Mouse (Mus musculus) left cerebral cortex, postnatal 4 days (tissue): ENCODE data around the gene Fam53b. TPM values are rescaled to one million over a fixed set of nuclear protein-coding genes. Genes with fewer than 3 reads are reported as not detected.

Experiments used
- DNase-seq: peaks from one replicate; pipeline ENCODE4 v3.0.0-alpha.2; 2022
- intact Hi-C: fragments of 180-260 bp; cut with DNase I; formaldehyde crosslinking; loops from one replicate; pipeline ENCODE4 v1.15.1; 2025
- total RNA-seq, 2 experiments: library from RNA; stranded (reverse); gene quantifications; 2 replicates each; pipeline ENCODE4 v1.2.3; 2021

Fam53b gene
- 10 to 100 TPM; 13.4 to 13.8 TPM for total RNA-seq

- intact Hi-C loops = no loop called here
- peak; percentile 81 for DNase-seq
Observed at GRCm38 (mm10) chr7:132813416-132814088, at the start of gene Fam53b. Gene Fam53b (minus strand): TSS chr7:132813886.

DNA sequence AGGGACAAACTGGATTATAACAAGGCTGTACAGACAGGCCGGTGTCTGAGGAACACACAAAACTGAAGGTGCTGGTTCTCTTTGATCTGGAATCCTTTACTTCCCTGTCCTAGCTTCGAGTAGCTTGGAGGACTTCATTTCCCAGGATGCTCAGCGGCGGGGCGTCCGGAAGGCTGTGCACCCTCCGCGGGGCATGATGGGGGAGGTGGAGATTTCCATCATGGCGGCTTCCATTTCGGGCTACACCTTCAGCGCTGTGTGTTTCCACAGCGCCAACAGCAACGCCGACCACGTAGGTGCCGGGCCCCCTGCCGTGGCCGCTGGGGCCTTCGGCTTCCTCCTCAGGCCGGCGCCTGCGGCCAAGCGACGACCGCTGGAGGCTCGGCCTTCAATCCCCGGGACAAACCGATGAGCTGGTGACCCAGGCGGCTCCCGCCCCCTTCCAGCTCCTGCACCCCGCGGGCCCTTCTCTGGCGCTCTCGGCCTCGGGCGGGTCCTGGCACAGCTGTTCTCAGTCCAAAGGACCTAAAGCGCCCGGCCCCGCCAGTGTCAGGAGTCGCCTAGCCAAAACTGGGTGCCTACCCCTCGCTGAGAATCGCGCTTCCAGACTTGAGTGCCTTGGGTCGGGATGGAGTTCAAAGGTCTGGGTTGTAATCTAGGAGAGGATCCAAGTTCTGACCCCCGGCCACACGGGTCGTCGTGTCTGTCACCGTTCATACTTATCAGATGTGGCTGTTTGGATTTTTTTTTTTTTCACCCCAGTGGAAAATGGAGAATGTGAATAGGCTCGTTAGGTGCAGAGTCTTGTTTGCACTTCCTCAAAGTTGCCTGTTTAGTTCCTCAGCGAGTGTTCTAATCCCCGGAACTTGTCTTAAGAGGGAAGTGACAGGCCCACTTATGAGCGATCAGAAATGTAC is 45.6 kb upstream of the Fam53b start, which contains the start of gene Abraxas2:
TSS of gene Abraxas2 (plus strand) at position 184 of the 917 bp plus-strand sequence.
- DNase-seq = peak; percentile 91
- intact Hi-C loops = no loop called here

GRCm38 (mm10) chr7:132858043-132858608 is 44.4 kb upstream of the Fam53b start:
- DNase-seq = no peak
- intact Hi-C loops = no loop called here

GRCm38 (mm10) chr7:132856083-132856482 is 42.4 kb upstream of the Fam53b start:
- no peak for DNase-seq
- intact Hi-C loops = no loop called here

GRCm38 (mm10) chr7:132853946-132854345 is 40.3 kb upstream of the Fam53b start:
- intact Hi-C loops = no loop called here
- peak; percentile 39 for DNase-seq

DNA sequence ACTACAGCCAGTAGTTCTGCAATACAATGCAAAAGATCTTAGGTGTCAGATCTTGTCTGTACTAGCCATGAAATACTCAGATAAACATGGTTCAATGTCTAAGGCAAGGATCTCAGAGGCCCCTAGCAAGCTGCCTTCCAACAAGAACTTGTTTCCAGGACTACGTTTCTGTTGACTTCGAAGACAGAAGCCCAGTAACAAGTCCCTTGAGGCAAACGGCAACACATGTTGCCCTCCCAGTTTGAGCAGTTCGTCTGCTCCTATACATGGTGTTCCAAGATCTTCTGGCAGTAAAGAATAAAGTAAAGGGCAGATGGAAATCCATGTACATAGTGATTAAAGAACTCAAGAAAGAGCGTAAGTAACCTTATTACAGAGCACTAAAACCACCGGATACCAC is 39.7 kb upstream of the Fam53b start:
- peak; percentile 9 for DNase-seq
- intact Hi-C loops = no loop called here

- intact Hi-C loops = no loop called here
- DNase-seq = peak; percentile 89
Observed at GRCm38 (mm10) chr7:132852173-132852844, 38.6 kb upstream of the Fam53b start, which contains the start of gene Eef1akmt2. Gene Eef1akmt2 (minus strand): TSS chr7:132852673.

- no peak for DNase-seq
- intact Hi-C loops = no loop called here
Observed at GRCm38 (mm10) chr7:132843152-132843551, 29.5 kb upstream of the Fam53b start.

GRCm38 (mm10) chr7:132842455-132842854 is 28.8 kb upstream of the Fam53b start:
- no peak for DNase-seq
- intact Hi-C loops = no loop called here

GRCm38 (mm10) chr7:132841287-132841686 is 27.6 kb upstream of the Fam53b start:
- DNase-seq = no peak
- intact Hi-C loops = no loop called here

DNA sequence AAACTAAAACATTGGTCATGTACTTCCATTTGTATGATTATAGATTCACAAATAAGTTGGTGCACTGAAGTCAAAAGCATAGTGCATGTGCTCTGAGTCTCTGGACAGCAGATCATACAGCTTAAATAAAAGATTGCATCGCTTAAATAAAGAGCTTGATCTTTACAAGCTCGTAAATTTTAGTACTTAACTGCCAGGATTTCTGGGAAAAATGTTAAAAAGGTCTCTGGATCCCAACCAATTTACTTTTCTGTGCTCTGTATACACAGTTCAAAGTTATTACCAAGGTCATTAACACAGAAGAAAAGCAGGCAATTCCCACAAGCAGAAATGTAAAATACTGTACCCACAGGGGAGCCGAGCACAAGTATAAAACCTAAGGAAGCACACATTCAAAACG is 17.3 kb upstream of the Fam53b start:
- intact Hi-C loops = no loop called here
- DNase-seq = no peak

GRCm38 (mm10) chr7:132824346-132825022 is 10.8 kb upstream of the Fam53b start:
- intact Hi-C loops = no loop called here
- DNase-seq = no peak

DNA sequence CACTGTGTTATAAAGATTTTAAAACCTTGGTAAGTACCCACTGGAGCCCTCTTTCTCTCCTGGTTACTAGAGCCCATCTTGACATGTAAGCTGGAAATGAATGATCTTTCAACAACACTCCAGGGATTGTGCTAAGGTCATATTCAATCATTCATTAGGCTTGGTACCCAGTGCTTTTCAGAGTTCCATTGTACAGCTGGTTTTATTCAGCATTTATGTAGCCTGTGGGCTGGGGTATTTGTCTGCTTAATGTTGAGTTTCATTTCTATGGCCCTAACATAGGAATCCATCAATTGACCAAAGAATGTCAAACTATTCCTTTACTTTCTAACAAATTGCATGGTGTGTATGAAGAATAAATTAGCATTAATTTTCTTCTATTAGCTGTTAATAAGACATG is 10.1 kb upstream of the Fam53b start:
- intact Hi-C loops = no loop called here
- DNase-seq = no peak

DNA sequence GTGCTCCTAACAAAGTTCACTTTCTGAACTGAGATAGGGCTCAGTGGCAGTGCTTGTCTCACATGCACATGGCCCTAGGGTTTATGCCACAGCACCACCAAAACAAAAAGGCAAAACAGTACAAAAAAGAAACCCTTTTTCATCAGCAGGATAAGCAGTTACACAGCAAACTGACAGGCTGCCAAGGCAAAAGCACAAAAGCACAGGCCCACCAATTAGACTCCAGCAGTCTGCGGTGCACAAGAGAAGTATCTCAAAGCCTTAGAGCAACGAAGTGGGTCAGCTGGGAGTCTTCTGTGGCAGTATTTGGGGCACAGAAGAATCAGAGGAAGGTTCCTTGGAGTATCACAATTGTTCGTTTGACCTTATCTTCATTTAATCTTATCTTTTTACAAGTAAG is 7.0 kb upstream of the Fam53b start:
- intact Hi-C loops = no loop called here
- DNase-seq = no peak

DNA sequence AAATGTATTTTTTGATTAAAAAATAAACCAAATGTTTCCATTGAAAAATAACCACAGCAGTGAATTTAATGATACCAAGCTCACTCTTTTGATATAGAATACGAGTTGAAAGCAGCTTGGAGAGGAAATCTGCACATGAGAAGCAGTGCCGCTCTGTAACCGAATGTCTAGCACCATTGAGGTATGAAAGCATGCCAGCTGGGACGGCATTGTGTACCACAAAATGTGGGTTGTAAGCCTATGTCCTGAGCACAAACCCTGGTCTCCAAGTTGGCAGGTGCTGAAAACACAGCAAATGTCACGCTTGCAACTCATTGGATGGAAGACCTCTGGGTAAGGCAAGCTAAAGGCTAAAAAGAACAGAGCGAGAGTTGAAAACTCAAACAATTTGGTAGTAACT is 3.4 kb upstream of the Fam53b start:
- intact Hi-C loops = no loop called here

GRCm38 (mm10) chr7:132816528-132816927 is 2.8 kb upstream of the Fam53b start:
- intact Hi-C loops = no loop called here
- no peak for DNase-seq

More for the DNA sequence above, 3.4 kb upstream of the Fam53b start:
- no peak for DNase-seq

GRCm38 (mm10) chr7:132815081-132815480 is 1.4 kb upstream of the Fam53b start:
- intact Hi-C loops = no loop called here

GRCm38 (mm10) chr7:132814089-132814450 is 384 bp upstream of the Fam53b start:
- intact Hi-C loops = no loop called here

More at GRCm38 (mm10) chr7:132815081-132815480, 1.4 kb upstream of the Fam53b start:
- DNase-seq = no peak

DNA sequence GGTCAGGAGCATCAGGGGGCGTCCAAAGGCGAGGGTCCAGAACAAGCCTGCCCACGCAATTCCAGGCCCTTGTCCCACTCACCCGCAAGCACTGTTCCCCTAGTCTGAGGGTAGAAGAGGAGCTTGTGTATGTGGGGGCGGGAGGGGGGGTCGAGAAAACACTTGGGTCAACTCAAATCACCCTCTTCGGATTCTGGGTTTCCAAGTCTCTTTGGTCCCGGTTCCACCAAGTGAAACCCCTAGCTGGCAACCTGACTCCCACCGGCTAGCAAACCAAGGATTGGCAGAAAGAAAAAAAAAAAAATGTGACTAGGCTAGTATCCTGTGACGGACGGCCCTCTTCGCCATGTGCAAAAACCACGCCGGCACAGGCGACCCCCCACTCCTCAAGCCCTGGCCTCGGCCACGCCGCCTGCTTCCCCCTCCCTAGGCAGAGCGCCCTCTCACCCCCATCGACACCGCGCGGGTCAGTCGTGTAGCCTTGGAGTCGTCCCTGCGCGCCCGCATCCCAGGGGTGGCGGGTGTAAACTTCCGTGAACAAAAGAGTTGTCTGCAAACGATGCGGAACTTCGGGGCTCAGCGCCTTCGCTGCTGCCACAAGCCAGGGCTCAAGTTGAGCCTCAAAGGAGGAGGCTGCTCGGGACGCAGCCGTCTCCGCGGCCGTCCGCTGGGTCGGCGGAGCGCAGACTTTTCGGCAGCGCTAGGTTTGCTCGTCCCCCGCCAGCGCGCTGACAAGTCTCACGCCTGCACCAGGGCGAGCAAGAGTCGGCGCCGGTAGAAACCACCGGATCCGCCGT is 869 bp downstream of the Fam53b start:
- intact Hi-C loops = no loop called here

More at GRCm38 (mm10) chr7:132814089-132814450, 384 bp upstream of the Fam53b start:
- no peak for DNase-seq

More for the DNA sequence above, 869 bp downstream of the Fam53b start:
- peak; percentile 57 for DNase-seq
